Mouse (Mus musculus) kidney, adult 2 months (tissue): ENCODE measurements around the gene Polr3c.

ENCODE experiments used
- CTCF ChIP-seq: fragments of 200-500 bp; conservative IDR thresholded peaks from 2 replicates; pipeline ENCODE4 v1.5.1; 2011; ENCODE audit warnings: low read depth, mild to moderate bottlenecking, control low read depth, low read length, moderate library complexity, mixed read lengths; ENCODE audit not compliant: insufficient read depth, insufficient read length
- POLR2A ChIP-seq: fragments of 200-500 bp; IDR thresholded peaks from one replicate; pipeline ENCODE4 v1.6.1; 2011; ENCODE audit warnings: low read depth, low read length, control low read depth

- TF ChIP-seq CTCF (no peak), POLR2A (no peak)
Measured at GRCm38 (mm10) chr3:96675690-96676089, 51.7 kb downstream of the Polr3c start.
